Mouse (Mus musculus) ES-Bruce4 (cell line): ENCODE measurements around the gene Gm3336.

Source experiments
- CTCF ChIP-seq: IDR thresholded peaks from one replicate; pipeline ENCODE4 v1.8.1; 2011; ENCODE audit warnings: low read depth, low read length
- EP300 ChIP-seq: IDR thresholded peaks from 2 replicates; pipeline ENCODE4 v1.6.1; 2011; ENCODE audit warnings: low read depth, low read length; ENCODE audit not compliant: insufficient read depth
- POLR2A ChIP-seq: IDR thresholded peaks from one replicate; pipeline ENCODE4 v1.8.1; 2011; ENCODE audit warnings: low read length; ENCODE audit not compliant: insufficient read depth

DNA sequence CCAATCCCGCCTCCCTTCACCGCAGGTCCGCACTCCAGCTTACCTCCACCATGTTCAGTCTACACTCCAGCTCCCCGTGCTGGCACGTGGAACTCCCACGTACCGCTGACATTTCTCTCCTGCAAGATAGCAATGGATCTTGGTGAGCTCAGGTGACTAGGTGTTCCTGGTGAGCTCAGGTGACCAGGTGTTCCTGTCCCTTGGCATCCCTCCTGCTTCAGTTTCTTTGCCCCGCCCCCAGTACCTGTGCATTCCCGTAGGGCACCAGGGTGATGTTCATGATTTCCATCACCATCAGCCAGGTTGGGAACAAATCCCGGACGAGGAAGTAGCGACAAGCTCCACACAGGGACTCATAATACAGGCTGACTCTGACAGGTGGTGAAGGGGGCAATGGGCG is 46.3 kb downstream of the Gm3336 start:
- no peak for TF ChIP-seq CTCF
- TF ChIP-seq POLR2A = no peak
- no peak for TF ChIP-seq EP300
